Mouse (Mus musculus) urinary bladder, postnatal 36 days (tissue): ENCODE measurements around the gene Gpr62.

Source experiments
- DNase-seq, 2 experiments: peaks; one replicate each; pipeline ENCODE4 v3.0.0; 2022; ENCODE audit warnings: low spot score in 2 of 2, mixed read lengths in 1 of 2

Gene Gpr62

DNA sequence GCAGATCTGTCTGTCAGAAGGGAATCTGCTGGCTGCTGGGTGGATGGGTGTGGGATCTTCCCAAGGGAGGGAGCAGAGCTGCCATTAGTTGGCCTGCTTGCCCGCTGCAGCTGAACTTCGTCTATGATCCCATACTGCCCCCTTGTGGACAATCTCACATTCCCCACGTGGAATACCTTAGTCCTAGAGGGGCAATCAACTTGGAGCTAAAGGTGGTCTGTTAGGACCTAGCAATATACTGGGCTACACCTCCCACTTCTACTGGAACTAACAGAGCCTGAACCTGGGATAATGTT lies 43.9 kb downstream of the Gpr62 start:
- DNase-seq: peak; percentile 76 to 82

DNA sequence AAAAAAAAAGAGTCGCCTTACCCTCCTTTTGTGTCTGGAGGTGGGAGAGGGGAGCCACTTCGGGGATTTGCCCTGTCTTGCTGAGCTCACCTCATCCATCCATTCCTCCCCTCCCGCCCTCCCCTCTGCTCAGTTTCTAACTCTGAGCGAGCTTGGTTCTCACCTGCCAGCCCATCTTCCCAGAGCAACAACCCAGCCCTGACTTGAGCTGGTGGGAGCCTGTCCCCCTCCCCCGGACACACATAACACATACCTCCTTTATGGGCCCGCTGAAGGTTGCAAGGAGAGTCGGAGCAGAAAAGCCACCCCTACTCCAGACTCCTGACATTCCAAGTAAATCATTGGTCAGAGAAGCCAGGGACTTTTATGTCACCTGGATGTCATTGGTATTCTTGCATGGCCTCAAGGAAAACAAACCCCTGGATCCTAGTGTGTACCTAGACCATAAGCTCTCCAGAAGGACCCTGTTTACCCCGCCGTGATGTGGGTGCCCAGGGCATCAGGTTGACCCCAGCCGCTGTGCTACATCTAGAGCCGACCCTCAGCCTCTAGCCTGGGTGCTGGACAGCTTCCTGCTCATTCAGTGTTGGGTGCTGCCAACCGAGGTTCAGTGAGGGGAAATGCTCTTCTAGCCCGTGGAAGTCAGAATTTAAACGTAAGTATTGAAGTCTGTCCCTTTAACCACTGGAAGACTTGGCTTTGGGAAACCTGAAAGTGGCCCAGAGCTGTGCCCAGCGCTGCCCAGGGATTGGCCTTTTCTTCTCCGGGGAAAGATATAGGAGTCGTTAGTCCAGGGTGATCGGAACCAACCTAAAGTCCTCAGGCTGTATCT lies 44.5 kb downstream of the Gpr62 start:
- DNase-seq: no peak

- DNase-seq: no peak
Measured at GRCm38 (mm10) chr9:106420608-106421007, 45.1 kb downstream of the Gpr62 start.

DNA sequence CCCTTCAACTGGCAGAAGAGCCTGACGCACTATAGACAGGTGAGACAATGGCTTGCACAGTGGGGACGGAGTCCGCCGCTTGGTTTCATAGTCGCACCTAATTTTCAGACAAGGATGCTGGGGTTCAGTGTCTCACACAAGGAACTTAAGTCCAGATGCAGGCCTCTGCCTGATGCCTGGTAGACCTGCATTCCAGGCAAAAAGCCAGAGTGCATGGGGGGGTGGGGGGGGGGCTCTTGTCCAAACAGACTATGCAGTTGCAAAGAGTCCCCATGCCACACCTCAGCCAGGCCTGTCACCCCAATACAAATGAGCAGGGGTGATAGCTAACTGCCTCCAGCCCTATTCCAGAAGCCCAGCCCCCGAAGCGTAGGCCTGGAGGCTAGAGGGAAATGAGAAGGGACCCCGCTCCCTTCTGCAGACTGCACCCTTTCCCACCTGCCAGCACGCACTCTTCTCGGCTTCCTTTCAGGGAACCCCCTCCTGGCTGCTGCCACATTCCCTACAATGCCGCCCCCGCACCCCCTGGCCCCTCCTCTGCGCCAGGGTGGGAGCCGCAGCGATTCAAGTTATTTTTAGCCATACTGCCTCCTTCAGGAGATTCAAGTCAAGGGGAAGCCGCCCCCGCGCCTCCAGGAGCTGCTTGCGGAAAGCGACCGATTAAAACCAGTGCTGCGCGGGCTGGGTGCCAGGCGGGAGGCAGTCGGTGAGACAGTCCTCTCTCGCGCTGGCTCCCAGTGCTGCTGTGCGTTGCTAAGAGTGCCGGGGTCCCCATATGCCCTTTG lies 47.7 kb downstream of the Gpr62 start:
- peak; percentile 37 to 65 for DNase-seq

GRCm38 (mm10) chr9:106416826-106417225 lies 48.9 kb downstream of the Gpr62 start:
- DNase-seq: no peak
